Mouse (Mus musculus): ENCODE measurements at regions not wholly inside any gene's neighbourhood (a gene's known extent, or its start where the extent isn't known, plus 50 kb on each side); places are given as distances from the start of the nearest gene placed in this dataset.

GRCm38 (mm10) chr10:91583204-91583603 is 402.1 kb upstream of the Tmpo start:
- DNase-seq, result no peak

GRCm38 (mm10) chr10:91580959-91581358 is 399.8 kb upstream of the Tmpo start:
- DNase-seq, result no peak

GRCm38 (mm10) chr10:91575323-91576064 is 394.4 kb upstream of the Tmpo start:
- DNase-seq, result no peak

GRCm38 (mm10) chr10:91572796-91573195 is 391.7 kb upstream of the Tmpo start:
- DNase-seq, result no peak

GRCm38 (mm10) chr10:91569046-91569445 is 387.9 kb upstream of the Tmpo start:
- DNase-seq, result no peak

- DNase-seq, result no peak
These were observed 385.1 kb upstream of the Tmpo start for GRCm38 (mm10) chr10:91566116-91566774.

GRCm38 (mm10) chr10:91559307-91559706 is 378.2 kb upstream of the Tmpo start:
- no peak for DNase-seq

GRCm38 (mm10) chr10:91548071-91548470 is 367.0 kb upstream of the Tmpo start:
- DNase-seq, result no peak

- no peak for DNase-seq
These were observed 365.0 kb upstream of the Tmpo start for GRCm38 (mm10) chr10:91546140-91546539.

- DNase-seq, result no peak
These were observed 364.3 kb upstream of the Tmpo start for GRCm38 (mm10) chr10:91545421-91545820.

GRCm38 (mm10) chr10:91543167-91543918 is 362.2 kb upstream of the Tmpo start:
- DNase-seq, result no peak

- DNase-seq, result no peak
These were observed 361.1 kb upstream of the Tmpo start for GRCm38 (mm10) chr10:91542201-91542604.

- no peak for DNase-seq
These were observed 356.1 kb upstream of the Tmpo start for GRCm38 (mm10) chr10:91537241-91537640.

GRCm38 (mm10) chr10:91535392-91535791 is 354.3 kb upstream of the Tmpo start:
- no peak for DNase-seq

GRCm38 (mm10) chr10:91528305-91528704 is 347.2 kb upstream of the Tmpo start:
- no peak for DNase-seq

GRCm38 (mm10) chr10:91521168-91521567 is 340.1 kb upstream of the Tmpo start:
- DNase-seq, result no peak

- DNase-seq, result no peak
These were observed 333.9 kb upstream of the Tmpo start for GRCm38 (mm10) chr10:91515021-91515371.

GRCm38 (mm10) chr10:91514163-91515020 is 333.3 kb upstream of the Tmpo start:
- no peak for DNase-seq

GRCm38 (mm10) chr10:91507038-91507437 is 325.9 kb upstream of the Tmpo start:
- DNase-seq, result no peak

- DNase-seq, result no peak
These were observed 323.8 kb upstream of the Tmpo start for GRCm38 (mm10) chr10:91504891-91505290.

GRCm38 (mm10) chr10:91498543-91498942 is 317.4 kb upstream of the Tmpo start:
- no peak for DNase-seq

- no peak for DNase-seq
These were observed 283.6 kb upstream of the Tmpo start for GRCm38 (mm10) chr10:91464691-91465090.

Measured in gastrocnemius, postnatal 25 days (tissue).